Mouse (Mus musculus): ENCODE measurements around the gene Tpd52l2.

GRCm38 (mm10) chr2:181471246-181471645 is 25.7 kb upstream of the Tpd52l2 start:
- TF ChIP-seq EP300 (IDR thresholded peaks at IDR 0.05; ENCODE audit: insufficient read depth, low read depth, low read length) (no peak), POLR2A (IDR thresholded peaks at IDR 0.05; ENCODE audit: insufficient read depth, low read length) (no peak), CTCF (IDR thresholded peaks at IDR 0.05; ENCODE audit: low read depth, low read length) (no peak)

Measured in ES-Bruce4 (cell line).